Mouse (Mus musculus): ENCODE measurements around the gene Gm973. TPM values are rescaled to one million over a fixed set of nuclear protein-coding genes. Genes with fewer than 3 reads are reported as not detected.

Gm973 gene
- polyA plus RNA-seq, 1 experiment: 4.7 TPM

DNA sequence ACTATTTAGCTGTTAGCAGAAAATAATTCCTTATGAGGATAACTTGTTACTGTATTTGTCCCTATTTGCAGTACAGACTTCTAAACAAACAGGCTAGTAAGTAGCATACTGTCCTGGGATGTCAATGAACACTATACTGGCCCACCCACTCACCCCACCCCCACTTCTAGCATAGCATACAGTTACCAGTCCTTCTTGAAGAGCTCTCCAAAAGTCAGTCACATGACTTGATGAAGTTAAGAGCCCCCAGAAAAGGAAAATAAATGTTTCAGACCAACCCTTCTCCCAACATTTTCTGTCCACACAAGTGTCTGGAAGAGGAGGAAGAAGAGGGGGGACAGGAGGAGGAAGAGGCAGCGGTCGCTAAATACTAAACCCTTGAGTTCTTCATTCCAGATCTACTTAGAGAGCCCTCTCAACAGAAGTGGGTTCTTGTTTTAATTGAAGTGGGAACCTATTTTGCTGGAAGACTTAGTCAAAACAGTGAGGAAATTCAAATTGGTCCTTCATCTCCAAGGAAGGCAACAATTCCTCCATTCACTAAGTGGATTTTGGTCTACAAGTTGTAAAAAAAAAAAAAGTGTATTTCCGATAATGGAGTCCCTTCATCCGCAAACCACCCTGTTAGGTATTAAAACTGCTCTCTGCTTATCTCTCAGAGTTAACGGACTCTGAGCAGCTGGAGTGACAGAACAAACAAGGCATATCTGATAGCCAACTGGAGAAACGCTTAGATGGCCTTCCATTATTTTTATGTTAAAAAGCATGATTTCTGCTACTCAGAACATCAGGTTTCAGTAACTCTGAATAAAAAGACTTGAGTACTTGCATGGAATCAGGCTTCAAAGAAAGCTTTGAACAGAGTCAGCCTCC is 18.1 kb upstream of the Gm973 start:
- no peak overlapping the region for H3K27ac ChIP-seq (ENCODE audit: insufficient read depth, low read length)
- TF ChIP-seq POLR2A (IDR thresholded peaks at IDR 0.05; ENCODE audit: borderline replicate concordance, insufficient read depth, low read length): no peak
- no peak for TF ChIP-seq CTCF (IDR thresholded peaks at IDR 0.05; ENCODE audit: borderline replicate concordance, insufficient read depth, low read depth, low read length)
- H3K27me3 ChIP-seq (ENCODE audit: control insufficient read depth, insufficient read depth, low read length): no peaks in the 10 kb centered on the region
- H3K4me3 ChIP-seq (replicated peaks; ENCODE audit: insufficient read depth, low read depth, low read length): no peak overlapping the region
- WGBS: 92% methylated on average over 6 of the region's 6 CpGs
- H3K4me1 ChIP-seq (ENCODE audit: control insufficient read depth, insufficient read depth, low read length): no peaks in the 10 kb centered on the region
- no peak for DNase-seq

DNA sequence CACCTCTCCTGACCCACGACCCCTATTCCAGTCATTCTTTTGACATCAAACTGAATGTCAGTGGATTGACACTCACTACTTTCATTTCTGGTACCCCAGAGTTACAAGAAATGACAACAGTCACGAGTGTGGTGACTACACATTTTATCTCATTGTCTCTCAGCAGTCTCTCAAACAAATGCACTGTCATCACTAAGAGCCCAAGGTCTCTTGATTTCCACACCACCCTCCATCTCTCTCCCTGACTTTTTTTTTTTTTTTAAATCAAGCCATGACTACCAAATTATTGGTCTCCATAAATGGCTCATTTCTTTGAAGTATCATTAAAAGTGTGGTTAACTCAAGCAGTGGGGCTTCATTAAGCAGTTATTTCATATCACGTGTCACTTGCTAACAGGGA is 16.7 kb upstream of the Gm973 start:
- DNase-seq: no peak
- TF ChIP-seq CTCF (IDR thresholded peaks at IDR 0.05; ENCODE audit: borderline replicate concordance, insufficient read depth, low read depth, low read length) (no peak), POLR2A (IDR thresholded peaks at IDR 0.05; ENCODE audit: borderline replicate concordance, insufficient read depth, low read length) (no peak)
- 93% methylated on average over 3 of the region's 3 CpGs for WGBS
- Histone ChIP-seq H3K27me3 (ENCODE audit: control insufficient read depth, insufficient read depth, low read length) (no peaks in the 10 kb centered on the region), H3K4me3 (replicated peaks; ENCODE audit: insufficient read depth, low read depth, low read length) (no peak overlapping the region), H3K27ac (ENCODE audit: insufficient read depth, low read length) (no peak overlapping the region), H3K4me1 (ENCODE audit: control insufficient read depth, insufficient read depth, low read length) (no peaks in the 10 kb centered on the region)

- no peak for TF ChIP-seq CTCF (IDR thresholded peaks at IDR 0.05; ENCODE audit: borderline replicate concordance, insufficient read depth, low read depth, low read length)
- TF ChIP-seq POLR2A (IDR thresholded peaks at IDR 0.05; ENCODE audit: borderline replicate concordance, insufficient read depth, low read length): no peak
- WGBS: 75% methylated on average over 2 of the region's 2 CpGs
- no peaks in the 10 kb centered on the region; the same call in 1 of the 2 replicates for H3K4me1 ChIP-seq (ENCODE audit: control insufficient read depth, insufficient read depth, low read length)
- no peaks in the 10 kb centered on the region for H3K27me3 ChIP-seq (ENCODE audit: control insufficient read depth, insufficient read depth, low read length)
- no peak overlapping the region for H3K27ac ChIP-seq (ENCODE audit: insufficient read depth, low read length)
- H3K4me3 ChIP-seq (replicated peaks; ENCODE audit: insufficient read depth, low read depth, low read length): no peak overlapping the region
- no peak for DNase-seq
Observed at GRCm38 (mm10) chr1:59502355-59502754, 13.7 kb upstream of the Gm973 start.

- no peak for TF ChIP-seq POLR2A (IDR thresholded peaks at IDR 0.05; ENCODE audit: borderline replicate concordance, insufficient read depth, low read length)
- TF ChIP-seq CTCF (IDR thresholded peaks at IDR 0.05; ENCODE audit: borderline replicate concordance, insufficient read depth, low read depth, low read length): no peak
- no peak overlapping the region for H3K4me3 ChIP-seq (replicated peaks; ENCODE audit: insufficient read depth, low read depth, low read length)
- DNase-seq: no peak
- no peak overlapping the region for H3K27ac ChIP-seq (ENCODE audit: insufficient read depth, low read length)
- H3K4me1 ChIP-seq (ENCODE audit: control insufficient read depth, insufficient read depth, low read length): no peaks in the 10 kb centered on the region; the same call in 1 of the 2 replicates
- no peaks in the 10 kb centered on the region for H3K27me3 ChIP-seq (ENCODE audit: control insufficient read depth, insufficient read depth, low read length)
- WGBS: 80% methylated on average over 7 of the region's 7 CpGs
Observed at GRCm38 (mm10) chr1:59503659-59504301, 12.3 kb upstream of the Gm973 start.

DNA sequence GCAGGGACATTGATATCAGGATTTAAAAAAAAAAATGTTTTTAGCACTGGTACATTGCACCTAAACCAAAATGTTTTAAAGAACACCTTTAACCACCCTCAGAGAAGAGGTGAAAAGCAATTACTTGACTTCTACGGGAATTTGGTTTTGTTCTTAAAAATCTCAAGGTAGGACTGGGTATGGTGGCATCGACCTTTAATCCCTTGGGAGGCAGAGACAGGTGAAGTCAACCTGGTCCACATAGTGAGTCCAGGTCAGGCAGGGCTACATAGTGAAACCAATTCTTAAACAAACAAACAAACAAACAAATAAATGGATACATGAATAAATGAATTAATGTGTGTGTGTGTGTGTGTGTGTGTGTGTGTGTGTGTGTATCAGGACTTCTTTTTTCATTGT is 11.8 kb upstream of the Gm973 start:
- no peak for TF ChIP-seq CTCF (IDR thresholded peaks at IDR 0.05; ENCODE audit: borderline replicate concordance, insufficient read depth, low read depth, low read length)
- H3K27ac ChIP-seq (ENCODE audit: insufficient read depth, low read length): no peak overlapping the region
- H3K27me3 ChIP-seq (ENCODE audit: control insufficient read depth, insufficient read depth, low read length): no peaks in the 10 kb centered on the region; the same call in 1 of the 2 replicates
- 88% methylated on average over 2 of the region's 2 CpGs for WGBS
- no peak for DNase-seq
- no peak overlapping the region for H3K4me3 ChIP-seq (replicated peaks; ENCODE audit: insufficient read depth, low read depth, low read length)
- no peaks in the 10 kb centered on the region; the same call in 1 of the 2 replicates for H3K4me1 ChIP-seq (ENCODE audit: control insufficient read depth, insufficient read depth, low read length)

GRCm38 (mm10) chr1:59508463-59509139 is 7.5 kb upstream of the Gm973 start:
- H3K4me3 ChIP-seq (replicated peaks; ENCODE audit: insufficient read depth, low read depth, low read length): no peak overlapping the region
- no peaks in the 10 kb centered on the region; the same call in 1 of the 2 replicates for H3K4me1 ChIP-seq (ENCODE audit: control insufficient read depth, insufficient read depth, low read length)
- TF ChIP-seq POLR2A (IDR thresholded peaks at IDR 0.05; ENCODE audit: borderline replicate concordance, insufficient read depth, low read length) (no peak), CTCF (IDR thresholded peaks at IDR 0.05; ENCODE audit: borderline replicate concordance, insufficient read depth, low read depth, low read length) (no peak)
- peak in 1 of 2 experiments; percentile 32 for DNase-seq
- H3K27me3 ChIP-seq (ENCODE audit: control insufficient read depth, insufficient read depth, low read length): no peaks in the 10 kb centered on the region; the same call in 1 of the 2 replicates
- 32% methylated on average over 17 of the region's 17 CpGs for WGBS
- no peak overlapping the region for H3K27ac ChIP-seq (ENCODE audit: insufficient read depth, low read length)

- WGBS: 43% methylated on average over 9 of the region's 9 CpGs
- no peak overlapping the region for H3K4me3 ChIP-seq (replicated peaks; ENCODE audit: insufficient read depth, low read depth, low read length)
- H3K4me1 ChIP-seq (ENCODE audit: control insufficient read depth, insufficient read depth, low read length): peaks cover 4% of the 10 kb centered on the region
- no peaks in the 10 kb centered on the region; the same call in 1 of the 2 replicates for H3K27me3 ChIP-seq (ENCODE audit: control insufficient read depth, insufficient read depth, low read length)
- no peak overlapping the region for H3K27ac ChIP-seq (ENCODE audit: insufficient read depth, low read length)
- peak; percentile 27 to 34 for DNase-seq
- TF ChIP-seq POLR2A (IDR thresholded peaks at IDR 0.05; ENCODE audit: borderline replicate concordance, insufficient read depth, low read length): no peak
- TF ChIP-seq CTCF (IDR thresholded peaks at IDR 0.05; ENCODE audit: borderline replicate concordance, insufficient read depth, low read depth, low read length): no peak
Observed at GRCm38 (mm10) chr1:59511566-59512270, 4.3 kb upstream of the Gm973 start.

All from cerebellum, adult 2 months (tissue).